8 mouse cellular contexts compared by ENCODE assay signal in the genomic region with DNA sequence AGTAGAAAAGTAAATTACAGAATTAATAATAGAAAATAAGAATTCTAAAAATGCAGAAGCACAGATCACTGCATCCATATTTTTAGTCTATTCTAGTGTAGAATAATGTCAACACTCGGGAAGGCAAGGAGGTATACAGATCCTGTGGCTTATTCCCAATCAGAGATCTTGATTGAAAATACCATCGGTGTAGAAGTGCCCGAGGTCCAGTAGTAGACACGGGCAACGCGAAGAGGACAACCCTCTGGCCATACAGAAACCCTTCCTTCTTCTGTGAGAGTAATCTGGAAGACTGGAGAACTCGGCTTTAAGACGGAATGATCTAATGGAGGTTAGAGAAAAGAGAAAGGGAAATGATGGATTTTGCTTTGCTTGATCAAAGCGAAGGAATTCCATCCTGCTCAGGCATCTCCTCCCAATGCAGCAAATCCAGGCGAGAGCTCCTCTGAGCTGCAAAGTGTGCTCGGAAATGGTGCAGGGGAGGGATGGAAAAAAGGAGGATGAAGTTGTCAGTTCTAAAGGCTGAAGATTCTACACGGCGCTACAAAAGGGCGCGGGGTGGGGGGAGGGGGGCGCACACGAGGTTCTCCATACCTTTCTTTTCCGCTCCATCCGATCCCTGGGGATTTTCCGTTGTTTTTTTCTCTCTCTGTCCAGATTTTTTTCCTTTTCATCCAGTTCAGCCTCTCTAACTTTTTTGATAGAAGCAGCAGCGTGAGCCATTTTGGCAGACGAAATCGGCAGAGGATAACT.
DNase-seq lines count a peak whose midpoint lies in the region; ATAC-seq and TF ChIP-seq lines count a peak whose summit lies in the region.

No protein-coding gene starts in this region.

- H3K27me3 ChIP-seq in kidney, adult 2 months (replicated peaks; ENCODE audit: control insufficient read depth, insufficient read depth, low read length) = 0 out of 2 replicates have a peak, but pooled peaks cover 3% of the 10 kb centered on the region
- H3K27me3 ChIP-seq in hindbrain, embryonic 13.5 days = peaks cover 7% of the 10 kb centered on the region; the same call in 1 of the 2 replicates
- no peaks in the 10 kb centered on the region for H3K27me3 ChIP-seq in midbrain, postnatal 0 days (ENCODE audit: insufficient read depth, low read length)

- no peak for TF ChIP-seq CTCF in kidney, adult 2 months (conservative IDR thresholded peaks at IDR 0.05; ENCODE audit: insufficient read depth, insufficient read length, low read depth, low read length)
- no peak for TF ChIP-seq CTCF in midbrain, postnatal 0 days (IDR thresholded peaks at IDR 0.05)

- no peak for TF ChIP-seq POLR2A in kidney, adult 2 months (IDR thresholded peaks at IDR 0.05; ENCODE audit: low read depth, low read length)

- no peaks in the 10 kb centered on the region for H3K36me3 ChIP-seq in kidney, adult 2 months (ENCODE audit: control insufficient read depth, insufficient read depth, low read length)
- no peaks in the 10 kb centered on the region for H3K36me3 ChIP-seq in hindbrain, embryonic 13.5 days
- no peaks in the 10 kb centered on the region for H3K36me3 ChIP-seq in midbrain, postnatal 0 days (ENCODE audit: insufficient read depth, low read length)

- H3K27ac ChIP-seq in kidney, adult 2 months (ENCODE audit: insufficient read depth, low read depth, low read length) = no peak overlapping the region
- no peak overlapping the region for H3K27ac ChIP-seq in brown adipose tissue, adult 24 weeks (replicated peaks; ENCODE audit: low read depth, low read length)
- H3K27ac ChIP-seq in hindbrain, embryonic 13.5 days = peak overlapping the region; percentile 75
- H3K27ac ChIP-seq in midbrain, postnatal 0 days (ENCODE audit: low read depth, low read length) = peak overlapping the region; percentile 84

- H3K4me1 ChIP-seq in kidney, adult 2 months (ENCODE audit: control insufficient read depth, insufficient read depth, low read length) = no peaks in the 10 kb centered on the region
- H3K4me1 ChIP-seq in brown adipose tissue, adult 24 weeks (ENCODE audit: control insufficient read depth, insufficient read depth, insufficient read length, low read length) = no peaks in the 10 kb centered on the region
- H3K4me1 ChIP-seq in hindbrain, embryonic 13.5 days (replicated peaks) = peaks cover 25% of the 10 kb centered on the region
- no peaks in the 10 kb centered on the region for H3K4me1 ChIP-seq in midbrain, postnatal 0 days (ENCODE audit: insufficient read depth, low read length)

- peak overlapping the region; percentile 51 for H3K4me3 ChIP-seq in kidney, adult 2 months (ENCODE audit: insufficient read depth, low read depth, low read length)
- peak overlapping the region; percentile 49 for H3K4me3 ChIP-seq in brown adipose tissue, adult 24 weeks (ENCODE audit: insufficient read depth, low read depth, low read length)
- peak overlapping the region; percentile 64 for H3K4me3 ChIP-seq in hindbrain, embryonic 13.5 days
- H3K4me3 ChIP-seq in midbrain, postnatal 0 days (ENCODE audit: low read depth, low read length) = peak overlapping the region; percentile 61

- ATAC-seq in hindbrain, embryonic 13.5 days (ENCODE audit: low FRiP score) = no peak
- ATAC-seq in midbrain, postnatal 0 days (ENCODE audit: low FRiP score) = peak; percentile 47
- ATAC-seq in megakaryocyte-erythroid progenitor cell, adult 5-6 weeks (replicated peaks; ENCODE audit: low FRiP score, low TSS enrichment, poor library complexity, severe bottlenecking) = no peak
- ATAC-seq in megakaryocyte progenitor cell, adult 5-6 weeks (replicated peaks; ENCODE audit: poor library complexity) = no peak

- peak overlapping the region; percentile 82 for H3K9ac ChIP-seq in hindbrain, embryonic 13.5 days
- H3K9ac ChIP-seq in midbrain, postnatal 0 days (replicated peaks; ENCODE audit: low read length, poor library complexity, severe bottlenecking) = peak overlapping the region; percentile 68

- no peaks in the 10 kb centered on the region for H3K9me3 ChIP-seq in hindbrain, embryonic 13.5 days
- no peaks in the 10 kb centered on the region for H3K9me3 ChIP-seq in midbrain, postnatal 0 days (ENCODE audit: low read length)

- DNase-seq in kidney, adult 2 months = no peak
- DNase-seq in kidney, adult 9 months = no peak
- DNase-seq in midbrain, postnatal 0 days (ENCODE audit: low spot score) = peak; percentile 32
- no peak for DNase-seq in spleen, postnatal 36 days (ENCODE audit: low spot score in 2 of 2)

- H3K4me2 ChIP-seq in hindbrain, embryonic 13.5 days = peak overlapping the region; percentile 100
- peak overlapping the region; percentile 98 for H3K4me2 ChIP-seq in midbrain, postnatal 0 days (ENCODE audit: low read depth, low read length, poor library complexity, severe bottlenecking)

- WGBS in kidney, adult 2 months = 7% methylated on average over 23 of the region's 23 CpGs
- 5% methylated on average over 23 of the region's 23 CpGs for WGBS in hindbrain, embryonic 13.5 days
- WGBS in midbrain, postnatal 0 days = 6% methylated on average over 23 of the region's 23 CpGs

Comparison
In these comparisons a context has a peak if more than half of its experiments do, and no peak if none do; other contexts are left out.
1. H3K27ac ChIP-seq: peak in hindbrain, embryonic 13.5 days (single experiment) and midbrain, postnatal 0 days (single experiment); none in kidney, adult 2 months (single experiment) and brown adipose tissue, adult 24 weeks (single experiment).
2. Peak in every context shown above with its lines, with median percentiles within 50 percentile points of each other: H3K4me3 ChIP-seq.